Mouse (Mus musculus) thymus, postnatal 25 days (tissue): ENCODE data around the gene Slc38a9.

Source experiments
- DNase-seq: peaks from one replicate; pipeline ENCODE4 v3.0.0; 2022

Slc38a9 gene

GRCm38 (mm10) chr13:112660574-112661381 lies at the start of gene Slc38a9:
Gene Slc38a9 (plus strand): TSS chr13:112660751.
- DNase-seq: peak; percentile 94

GRCm38 (mm10) chr13:112621592-112621991 lies 39.0 kb upstream of the Slc38a9 start:
- no peak for DNase-seq

GRCm38 (mm10) chr13:112623656-112624055 lies 36.9 kb upstream of the Slc38a9 start:
- no peak for DNase-seq

GRCm38 (mm10) chr13:112624622-112625021 lies 35.9 kb upstream of the Slc38a9 start:
- no peak for DNase-seq

GRCm38 (mm10) chr13:112625566-112625965 lies 35.0 kb upstream of the Slc38a9 start:
- no peak for DNase-seq

GRCm38 (mm10) chr13:112635174-112635837 lies 25.2 kb upstream of the Slc38a9 start:
- no peak for DNase-seq

- DNase-seq: no peak
Measured at GRCm38 (mm10) chr13:112636498-112636897, 24.1 kb upstream of the Slc38a9 start.

- DNase-seq: no peak
Measured at GRCm38 (mm10) chr13:112639111-112639510, 21.4 kb upstream of the Slc38a9 start.

- no peak for DNase-seq
Measured at GRCm38 (mm10) chr13:112642897-112643296, 17.7 kb upstream of the Slc38a9 start.

- no peak for DNase-seq
Measured at GRCm38 (mm10) chr13:112644996-112645395, 15.6 kb upstream of the Slc38a9 start.

- DNase-seq: no peak
Measured at GRCm38 (mm10) chr13:112645529-112646186, 14.9 kb upstream of the Slc38a9 start.

GRCm38 (mm10) chr13:112651183-112651582 lies 9.4 kb upstream of the Slc38a9 start:
- DNase-seq: no peak

- no peak for DNase-seq
Measured at GRCm38 (mm10) chr13:112652205-112652604, 8.3 kb upstream of the Slc38a9 start, which contains the start of gene Ddx4. Gene Ddx4 (minus strand): TSS chr13:112652475.

GRCm38 (mm10) chr13:112659986-112660573 lies 471 bp upstream of the Slc38a9 start:
- DNase-seq: no peak

GRCm38 (mm10) chr13:112661687-112662086 lies 1.1 kb downstream of the Slc38a9 start:
- DNase-seq: no peak

- no peak for DNase-seq
Measured at GRCm38 (mm10) chr13:112666433-112667024, 6.0 kb downstream of the Slc38a9 start.

- no peak for DNase-seq
Measured at GRCm38 (mm10) chr13:112667215-112667614, 6.7 kb downstream of the Slc38a9 start.

GRCm38 (mm10) chr13:112671708-112672107 lies 11.2 kb downstream of the Slc38a9 start:
- DNase-seq: no peak

- DNase-seq: no peak
Measured at GRCm38 (mm10) chr13:112672797-112673196, 12.2 kb downstream of the Slc38a9 start.

GRCm38 (mm10) chr13:112673899-112674447 lies 13.4 kb downstream of the Slc38a9 start:
- peak; percentile 41 for DNase-seq

- peak; percentile 26 for DNase-seq
Measured at GRCm38 (mm10) chr13:112678154-112678553, 17.6 kb downstream of the Slc38a9 start.

GRCm38 (mm10) chr13:112683312-112683711 lies 22.8 kb downstream of the Slc38a9 start:
- no peak for DNase-seq
